Mouse (Mus musculus) spleen, embryonic (tissue): ENCODE data around the gene Tmc1.

ENCODE experiments used
- CTCF ChIA-PET: fragments of 350-600 bp; sonication (Branson Sonifier 250); formaldehyde crosslinking; loops from one replicate; lab custom pipeline; 2022; lab: Charles Lee

The Tmc1 gene

DNA sequence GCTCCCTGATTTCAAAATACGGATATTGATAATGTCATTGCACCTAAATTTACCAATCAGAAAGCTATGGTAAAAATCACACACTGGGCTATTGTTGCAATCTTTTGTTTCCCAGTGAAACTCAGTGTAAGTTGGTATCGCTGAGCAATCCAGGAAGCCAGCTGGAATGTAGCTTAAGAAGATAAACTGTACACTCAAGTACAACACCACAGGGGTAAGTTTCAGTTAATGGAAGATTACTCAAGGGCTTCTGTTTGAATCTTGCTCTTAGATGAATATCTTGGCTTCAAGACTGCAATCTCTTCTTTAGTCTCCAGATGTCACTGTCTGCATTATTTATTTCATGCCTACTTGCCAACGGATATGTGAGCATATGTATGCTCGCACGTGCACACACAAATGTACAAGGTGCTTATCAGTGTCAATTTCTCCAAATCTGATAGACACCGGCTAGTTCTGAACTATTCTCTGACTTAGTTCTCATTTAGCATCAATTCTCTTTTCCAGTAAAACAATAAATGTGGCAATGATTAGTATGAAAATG, 156.4 kb downstream of the Tmc1 start:
- CTCF ChIA-PET: no interaction called here

DNA sequence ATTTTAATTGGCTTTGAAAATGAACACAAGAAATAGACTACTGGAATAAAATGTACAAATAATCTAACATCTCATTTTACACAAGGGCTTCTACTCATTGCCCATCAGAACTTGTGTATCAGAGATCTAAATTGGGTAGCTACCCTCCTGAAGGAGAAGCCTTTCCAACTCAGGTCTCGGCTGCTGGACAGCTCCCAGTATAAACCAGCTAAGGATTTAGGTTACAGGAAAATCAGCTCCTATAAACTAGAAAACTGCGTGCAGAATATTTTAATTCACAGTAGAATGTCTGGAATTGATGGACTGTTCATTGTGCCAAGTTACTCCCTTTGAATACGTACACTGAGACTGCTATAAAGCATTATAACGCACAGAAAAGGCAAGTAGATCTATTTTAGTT, 158.0 kb downstream of the Tmc1 start:
- CTCF ChIA-PET: no interaction called here

DNA sequence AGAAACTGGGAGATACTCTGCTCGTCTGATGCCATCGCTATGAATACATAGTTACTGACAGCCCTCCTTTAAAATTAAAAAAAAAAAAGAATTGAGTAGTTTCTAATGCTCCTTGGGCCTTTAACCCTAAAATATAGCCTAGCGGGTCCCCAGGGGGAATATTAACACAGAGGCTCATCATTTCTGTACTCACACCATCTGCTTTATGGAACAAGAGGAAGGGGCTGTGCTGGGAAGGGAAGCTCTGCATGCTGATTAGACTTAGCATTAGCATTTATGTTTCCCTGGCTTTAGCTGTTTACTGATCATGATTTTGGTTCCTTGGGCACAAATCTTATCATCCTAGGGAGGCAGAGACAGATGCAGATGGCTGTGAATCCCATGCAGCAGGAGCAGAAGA, 159.0 kb downstream of the Tmc1 start:
- CTCF ChIA-PET: no interaction called here

DNA sequence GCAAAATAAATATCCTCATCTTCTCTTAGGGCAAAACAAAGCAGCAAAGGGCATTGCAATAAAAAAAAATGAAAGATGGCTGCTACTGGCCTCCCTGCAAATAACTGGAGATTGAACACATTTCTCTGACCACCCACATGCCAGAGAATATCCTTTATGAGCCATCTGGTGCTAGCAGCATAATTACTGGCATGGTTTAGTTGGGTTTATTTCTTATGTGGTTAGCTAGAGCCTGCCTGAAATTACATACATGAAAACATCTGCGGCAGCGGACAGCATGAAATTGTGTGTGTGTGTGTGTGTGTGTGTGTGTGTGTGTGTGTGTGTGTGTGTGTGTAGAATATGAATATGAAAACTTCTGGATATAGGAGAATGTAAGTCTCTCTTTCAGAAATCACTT, 161.2 kb downstream of the Tmc1 start:
- CTCF ChIA-PET: no interaction called here

DNA sequence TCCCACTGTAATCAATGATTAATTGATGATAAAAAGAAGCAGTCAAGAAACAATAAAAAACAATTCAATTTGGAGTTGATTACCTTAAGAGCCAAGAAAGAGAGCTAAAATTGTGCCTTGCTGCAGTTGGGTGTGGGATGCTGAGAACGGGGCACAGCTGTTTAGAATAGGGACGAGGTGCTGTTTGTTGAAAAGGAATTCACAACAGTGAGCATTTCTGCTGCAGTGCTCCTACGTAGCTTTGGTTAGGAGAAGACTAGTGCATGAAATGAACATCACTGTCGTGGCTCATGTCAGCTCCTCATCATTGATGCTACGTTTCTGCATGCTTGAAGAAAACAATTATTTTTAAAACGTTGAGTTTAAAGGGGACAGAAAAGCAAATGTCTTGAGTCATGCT, 166.7 kb downstream of the Tmc1 start:
- CTCF ChIA-PET: no interaction called here

DNA sequence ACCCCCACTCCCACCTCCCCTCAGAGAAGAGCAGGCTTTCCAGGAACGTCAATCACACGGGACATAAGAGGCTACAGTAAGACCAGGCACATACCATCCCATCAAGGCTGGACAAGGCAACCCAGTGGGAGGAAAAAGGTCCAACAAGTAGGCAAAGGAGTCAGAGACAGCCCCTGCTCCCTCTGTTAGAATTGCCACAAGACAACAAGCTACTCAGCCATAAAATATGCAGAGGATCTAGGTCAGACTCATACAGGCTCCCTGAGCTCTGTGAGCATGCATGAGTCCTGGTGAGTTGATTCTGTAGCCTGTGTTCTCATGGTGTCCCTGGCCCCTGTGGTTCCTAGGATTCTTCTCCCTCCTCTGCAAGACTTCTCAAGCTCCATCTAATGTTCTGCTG, 178.3 kb downstream of the Tmc1 start:
- CTCF ChIA-PET: no interaction called here

DNA sequence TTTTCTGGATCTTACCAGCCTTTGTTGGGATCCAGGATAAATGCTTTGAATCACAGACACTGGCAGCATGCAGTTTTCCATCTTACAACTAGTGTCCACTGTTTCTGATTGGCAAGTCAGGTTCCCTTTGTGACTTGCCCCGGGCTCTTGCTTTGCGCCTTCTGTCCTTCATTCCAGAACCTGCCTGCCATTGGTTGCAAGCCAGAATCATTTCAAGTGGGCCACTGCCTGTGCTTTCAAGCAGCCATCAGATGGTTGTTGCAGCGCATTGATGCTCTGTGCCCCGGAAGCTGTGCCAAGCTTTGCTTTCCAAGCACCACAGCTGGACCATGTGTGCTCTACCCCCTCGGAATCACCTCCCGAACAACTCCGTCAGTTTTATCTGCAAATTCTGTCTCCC, 180.1 kb downstream of the Tmc1 start:
- CTCF ChIA-PET: no interaction called here

DNA sequence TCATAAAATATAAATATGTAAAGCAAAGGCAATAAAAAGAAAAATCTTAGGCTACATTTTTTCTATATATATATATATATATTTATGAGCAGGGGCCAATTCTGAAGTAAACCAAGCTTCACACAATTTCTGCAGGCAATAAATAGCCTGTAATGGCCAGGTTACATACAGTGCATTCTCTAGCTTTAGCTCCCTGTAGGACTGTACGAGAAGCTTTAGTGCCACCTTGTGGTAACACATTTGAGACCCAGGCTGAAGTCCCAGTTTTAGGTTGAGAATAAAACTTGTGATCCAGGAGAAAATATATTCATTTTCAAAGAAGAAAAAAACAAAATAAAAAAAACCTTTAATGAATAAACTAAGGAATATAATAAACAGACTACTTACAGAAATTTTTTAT, 189.8 kb downstream of the Tmc1 start:
- CTCF ChIA-PET: interaction anchor here (0.7 kb wide), 1 partner anchor 435 kb away, joined by 3 read pairs; no protein-coding TSS in a partner anchor

DNA sequence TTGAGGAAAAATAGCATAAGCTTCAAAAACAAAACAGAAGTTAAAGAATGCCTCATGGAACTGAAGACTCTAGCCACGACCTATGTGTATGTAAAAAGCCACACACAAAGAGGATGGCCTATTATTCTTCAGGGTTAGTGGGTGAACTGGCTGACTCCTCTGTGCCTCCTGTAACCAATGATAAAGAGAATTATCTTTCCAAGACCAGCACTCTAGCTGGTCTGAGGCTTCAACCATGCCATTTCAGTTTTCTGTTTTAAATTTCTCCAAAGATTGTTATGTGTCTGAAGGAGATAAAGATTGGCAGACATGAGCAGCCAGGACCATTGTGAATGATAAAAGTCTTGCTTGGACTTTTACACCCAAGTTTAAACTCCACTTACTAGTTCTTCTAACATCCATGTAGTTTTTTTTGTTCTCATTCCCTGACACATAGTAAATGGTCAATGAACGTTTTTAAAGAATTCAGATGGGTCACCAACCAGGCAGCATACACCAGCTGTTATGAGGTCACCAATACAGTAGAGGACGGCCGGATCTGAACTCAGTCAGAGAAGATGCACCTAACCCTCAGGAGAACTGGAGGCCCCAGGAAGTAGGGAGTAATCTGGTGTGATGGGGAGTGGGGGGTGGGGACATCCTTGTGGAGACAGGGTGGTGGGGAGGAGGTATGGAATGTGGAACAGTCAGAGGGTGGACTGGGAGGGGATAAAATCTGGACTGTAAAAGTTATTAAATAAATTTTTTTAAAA, 192.2 kb downstream of the Tmc1 start:
- CTCF ChIA-PET: no interaction called here

DNA sequence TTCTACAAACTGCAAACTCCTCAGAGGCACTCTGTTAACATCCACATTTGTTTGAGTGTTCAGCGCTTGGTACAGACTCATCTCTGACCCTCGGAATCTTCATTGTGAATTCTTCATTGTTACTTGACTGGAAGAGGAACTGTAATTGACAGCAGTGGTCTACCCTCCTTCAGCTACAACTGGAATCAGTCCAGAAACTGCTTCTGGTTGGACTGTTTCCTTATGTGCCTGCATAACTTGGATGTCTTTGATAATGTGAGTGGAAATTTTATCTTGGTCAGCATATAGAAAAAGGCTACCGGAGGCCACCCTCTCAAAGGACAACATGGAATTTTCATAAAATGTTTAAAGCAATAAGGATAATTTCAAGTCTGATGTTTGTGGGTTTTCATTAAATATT, 192.9 kb downstream of the Tmc1 start:
- CTCF ChIA-PET: interaction anchor here (0.6 kb wide), 1 partner anchor 397 kb away, joined by 4 read pairs; no protein-coding TSS in a partner anchor

DNA sequence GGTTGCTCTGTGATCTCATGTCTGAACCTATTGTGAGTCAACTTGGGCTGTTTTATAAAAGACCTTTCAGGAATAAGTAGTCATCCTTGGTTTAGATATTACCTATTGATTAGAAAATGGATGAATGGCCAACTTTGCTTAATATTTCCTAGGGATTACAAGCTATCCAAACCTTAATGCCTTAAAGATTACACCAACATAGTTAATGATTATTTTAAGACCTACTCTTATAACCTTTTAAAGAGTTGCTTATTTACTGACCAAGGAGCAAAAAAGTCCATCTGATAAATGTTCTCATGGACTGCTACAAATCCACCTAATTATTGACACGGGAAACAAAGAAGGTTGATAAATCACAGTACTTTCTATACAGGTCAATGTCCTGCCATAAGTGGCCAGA, 209.4 kb downstream of the Tmc1 start:
- CTCF ChIA-PET: no interaction called here
